Mouse (Mus musculus): ENCODE measurements around the gene Rapgef4. TPM values are rescaled to one million over a fixed set of nuclear protein-coding genes. Genes with fewer than 3 reads are reported as not detected.

The Rapgef4 gene
- polyA plus RNA-seq, 1 experiment from 2014 or later: 23.4 TPM

- H3K4me2 ChIP-seq (ENCODE audit: low read length): no peak overlapping the region
- no peak overlapping the region for H3K27ac ChIP-seq (ENCODE audit: low read length)
- peaks cover 2% of the 10 kb centered on the region for H3K4me1 ChIP-seq (replicated peaks; ENCODE audit: control insufficient read depth, insufficient read depth, low read length)
- no peaks in the 10 kb centered on the region for H3K9me3 ChIP-seq (ENCODE audit: control insufficient read depth, low read length)
- H3K4me3 ChIP-seq (replicated peaks; ENCODE audit: low read length): no peak overlapping the region
- H3K36me3 ChIP-seq (ENCODE audit: control insufficient read depth, insufficient read depth): no peaks in the 10 kb centered on the region
- WGBS: 88% methylated on average over 8 of the region's 8 CpGs
- no peak overlapping the region for H3K9ac ChIP-seq (replicated peaks; ENCODE audit: low read depth, low read length)
- ATAC-seq: no peak
- H3K27me3 ChIP-seq (replicated peaks; ENCODE audit: control insufficient read depth, insufficient read depth, low read length): no peaks in the 10 kb centered on the region
Measured at GRCm38 (mm10) chr2:72170546-72170945, 189.5 kb downstream of the Rapgef4 start.

- Histone ChIP-seq H3K36me3 (ENCODE audit: control insufficient read depth, insufficient read depth) (no peaks in the 10 kb centered on the region), H3K4me3 (replicated peaks; ENCODE audit: low read length) (no peak overlapping the region), H3K27ac (ENCODE audit: low read length) (no peak overlapping the region), H3K4me2 (ENCODE audit: low read length) (no peak overlapping the region), H3K9ac (replicated peaks; ENCODE audit: low read depth, low read length) (no peak overlapping the region), H3K27me3 (replicated peaks; ENCODE audit: control insufficient read depth, insufficient read depth, low read length) (no peaks in the 10 kb centered on the region), H3K4me1 (replicated peaks; ENCODE audit: control insufficient read depth, insufficient read depth, low read length) (peaks cover 7% of the 10 kb centered on the region), H3K9me3 (ENCODE audit: control insufficient read depth, low read length) (no peaks in the 10 kb centered on the region)
- WGBS: 93% methylated on average over 5 of the region's 5 CpGs
- ATAC-seq: no peak
Measured at GRCm38 (mm10) chr2:72171204-72171603, 190.2 kb downstream of the Rapgef4 start.

- Histone ChIP-seq H3K4me2 (ENCODE audit: low read length) (no peak overlapping the region), H3K9me3 (ENCODE audit: control insufficient read depth, low read length) (no peaks in the 10 kb centered on the region), H3K4me3 (replicated peaks; ENCODE audit: low read length) (no peak overlapping the region), H3K27me3 (replicated peaks; ENCODE audit: control insufficient read depth, insufficient read depth, low read length) (no peaks in the 10 kb centered on the region), H3K27ac (ENCODE audit: low read length) (no peak overlapping the region), H3K4me1 (replicated peaks; ENCODE audit: control insufficient read depth, insufficient read depth, low read length) (peaks cover 9% of the 10 kb centered on the region), H3K9ac (replicated peaks; ENCODE audit: low read depth, low read length) (no peak overlapping the region), H3K36me3 (ENCODE audit: control insufficient read depth, insufficient read depth) (no peaks in the 10 kb centered on the region)
- no peak for ATAC-seq
- 56% methylated on average over 3 of the region's 3 CpGs for WGBS
Measured at GRCm38 (mm10) chr2:72173010-72173409, 192.0 kb downstream of the Rapgef4 start.

GRCm38 (mm10) chr2:72173844-72174243 lies 192.8 kb downstream of the Rapgef4 start:
- 83% methylated on average over 4 of the region's 4 CpGs for WGBS
- Histone ChIP-seq H3K27me3 (replicated peaks; ENCODE audit: control insufficient read depth, insufficient read depth, low read length) (no peaks in the 10 kb centered on the region), H3K27ac (ENCODE audit: low read length) (no peak overlapping the region), H3K36me3 (ENCODE audit: control insufficient read depth, insufficient read depth) (no peaks in the 10 kb centered on the region), H3K4me1 (replicated peaks; ENCODE audit: control insufficient read depth, insufficient read depth, low read length) (peaks cover 18% of the 10 kb centered on the region), H3K9ac (replicated peaks; ENCODE audit: low read depth, low read length) (no peak overlapping the region), H3K4me2 (ENCODE audit: low read length) (no peak overlapping the region), H3K4me3 (replicated peaks; ENCODE audit: low read length) (no peak overlapping the region), H3K9me3 (ENCODE audit: control insufficient read depth, low read length) (no peaks in the 10 kb centered on the region)
- no peak for ATAC-seq

GRCm38 (mm10) chr2:72175536-72175935 lies 194.5 kb downstream of the Rapgef4 start:
- no peak for ATAC-seq
- H3K4me2 ChIP-seq (ENCODE audit: low read length): no peak overlapping the region
- WGBS: 68% methylated on average over 7 of the region's 7 CpGs
- no peak overlapping the region for H3K9ac ChIP-seq (replicated peaks; ENCODE audit: low read depth, low read length)
- H3K36me3 ChIP-seq (ENCODE audit: control insufficient read depth, insufficient read depth): no peaks in the 10 kb centered on the region
- H3K27me3 ChIP-seq (replicated peaks; ENCODE audit: control insufficient read depth, insufficient read depth, low read length): no peaks in the 10 kb centered on the region
- H3K9me3 ChIP-seq (ENCODE audit: control insufficient read depth, low read length): no peaks in the 10 kb centered on the region
- no peak overlapping the region for H3K27ac ChIP-seq (ENCODE audit: low read length)
- no peak overlapping the region for H3K4me3 ChIP-seq (replicated peaks; ENCODE audit: low read length)
- peaks cover 17% of the 10 kb centered on the region for H3K4me1 ChIP-seq (replicated peaks; ENCODE audit: control insufficient read depth, insufficient read depth, low read length)

GRCm38 (mm10) chr2:72175971-72176370 lies 194.9 kb downstream of the Rapgef4 start:
- H3K4me3 ChIP-seq (replicated peaks; ENCODE audit: low read length): no peak overlapping the region
- 49% methylated on average over 5 of the region's 5 CpGs for WGBS
- no peaks in the 10 kb centered on the region for H3K36me3 ChIP-seq (ENCODE audit: control insufficient read depth, insufficient read depth)
- H3K9ac ChIP-seq (replicated peaks; ENCODE audit: low read depth, low read length): no peak overlapping the region
- no peak overlapping the region for H3K4me2 ChIP-seq (ENCODE audit: low read length)
- no peak for ATAC-seq
- no peaks in the 10 kb centered on the region for H3K9me3 ChIP-seq (ENCODE audit: control insufficient read depth, low read length)
- peaks cover 17% of the 10 kb centered on the region for H3K4me1 ChIP-seq (replicated peaks; ENCODE audit: control insufficient read depth, insufficient read depth, low read length)
- H3K27ac ChIP-seq (ENCODE audit: low read length): no peak overlapping the region
- H3K27me3 ChIP-seq (replicated peaks; ENCODE audit: control insufficient read depth, insufficient read depth, low read length): no peaks in the 10 kb centered on the region

GRCm38 (mm10) chr2:72177214-72178023 lies 196.4 kb downstream of the Rapgef4 start:
- Histone ChIP-seq H3K4me1 (replicated peaks; ENCODE audit: control insufficient read depth, insufficient read depth, low read length) (peaks cover 17% of the 10 kb centered on the region), H3K4me3 (replicated peaks; ENCODE audit: low read length) (no peak overlapping the region), H3K36me3 (ENCODE audit: control insufficient read depth, insufficient read depth) (no peaks in the 10 kb centered on the region), H3K9ac (replicated peaks; ENCODE audit: low read depth, low read length) (no peak overlapping the region), H3K27ac (ENCODE audit: low read length) (no peak overlapping the region), H3K4me2 (ENCODE audit: low read length) (no peak overlapping the region), H3K9me3 (ENCODE audit: control insufficient read depth, low read length) (no peaks in the 10 kb centered on the region), H3K27me3 (replicated peaks; ENCODE audit: control insufficient read depth, insufficient read depth, low read length) (no peaks in the 10 kb centered on the region)
- ATAC-seq: peak; percentile 80
- 52% methylated on average over 6 of the region's 6 CpGs for WGBS

- Histone ChIP-seq H3K9me3 (ENCODE audit: control insufficient read depth, low read length) (no peaks in the 10 kb centered on the region), H3K36me3 (ENCODE audit: control insufficient read depth, insufficient read depth) (no peaks in the 10 kb centered on the region), H3K4me2 (ENCODE audit: low read length) (no peak overlapping the region), H3K4me1 (replicated peaks; ENCODE audit: control insufficient read depth, insufficient read depth, low read length) (peaks cover 17% of the 10 kb centered on the region), H3K27ac (ENCODE audit: low read length) (no peak overlapping the region), H3K9ac (replicated peaks; ENCODE audit: low read depth, low read length) (no peak overlapping the region), H3K4me3 (replicated peaks; ENCODE audit: low read length) (no peak overlapping the region), H3K27me3 (replicated peaks; ENCODE audit: control insufficient read depth, insufficient read depth, low read length) (no peaks in the 10 kb centered on the region)
- 83% methylated on average over 4 of the region's 4 CpGs for WGBS
- ATAC-seq: peak; percentile 32; the same call in 1 of the 2 replicates
Measured at GRCm38 (mm10) chr2:72178025-72178424, 197.0 kb downstream of the Rapgef4 start.

GRCm38 (mm10) chr2:72178515-72178914 lies 197.5 kb downstream of the Rapgef4 start:
- WGBS: 51% methylated on average over 11 of the region's 11 CpGs
- H3K9ac ChIP-seq (replicated peaks; ENCODE audit: low read depth, low read length): no peak overlapping the region
- H3K4me2 ChIP-seq (ENCODE audit: low read length): no peak overlapping the region
- peaks cover 17% of the 10 kb centered on the region for H3K4me1 ChIP-seq (replicated peaks; ENCODE audit: control insufficient read depth, insufficient read depth, low read length)
- H3K9me3 ChIP-seq (ENCODE audit: control insufficient read depth, low read length): no peaks in the 10 kb centered on the region
- H3K27ac ChIP-seq (ENCODE audit: low read length): no peak overlapping the region
- H3K27me3 ChIP-seq (replicated peaks; ENCODE audit: control insufficient read depth, insufficient read depth, low read length): no peaks in the 10 kb centered on the region
- no peak overlapping the region for H3K4me3 ChIP-seq (replicated peaks; ENCODE audit: low read length)
- no peaks in the 10 kb centered on the region for H3K36me3 ChIP-seq (ENCODE audit: control insufficient read depth, insufficient read depth)
- no peak for ATAC-seq

Data from forebrain, embryonic 16.5 days (tissue).